In genomic region chr5:8997513-8997895, GRCm38 (mm10) we compare ENCODE assay signal across 8 mouse cellular contexts. TPM values are rescaled to one million over a fixed set of nuclear protein-coding genes. Genes with fewer than 3 reads are reported as not detected.
DNase-seq lines count a peak whose midpoint lies in the region; ATAC-seq and TF ChIP-seq lines count a peak whose summit lies in the region.

No protein-coding gene starts in this region.

- no peak; the same call in 1 of the 2 replicates for TF ChIP-seq CTCF in lung, embryonic 14.5 days (IDR thresholded peaks at IDR 0.05; ENCODE audit: low read depth)

- WGBS in lung, embryonic 14.5 days: 7% methylated on average over 8 of the region's 8 CpGs
- WGBS in forebrain, embryonic 10.5 days: 10% methylated on average over 8 of the region's 8 CpGs
- WGBS in limb, embryonic 11.5 days: 15% methylated on average over 8 of the region's 8 CpGs
- 8% methylated on average over 8 of the region's 8 CpGs for WGBS in neural tube, embryonic 14.5 days

- H3K9me3 ChIP-seq in lung, embryonic 14.5 days (ENCODE audit: low read depth, low read length): no peaks in the 10 kb centered on the region
- H3K9me3 ChIP-seq in forebrain, embryonic 10.5 days: no peaks in the 10 kb centered on the region
- H3K9me3 ChIP-seq in limb, embryonic 11.5 days (ENCODE audit: control insufficient read depth, low read length): no peaks in the 10 kb centered on the region
- no peaks in the 10 kb centered on the region for H3K9me3 ChIP-seq in neural tube, embryonic 14.5 days (ENCODE audit: control insufficient read depth, low read length)

- peaks cover 4% of the 10 kb centered on the region; the same call in 1 of the 2 replicates for H3K36me3 ChIP-seq in lung, embryonic 14.5 days (ENCODE audit: insufficient read depth)
- peaks cover 13% of the 10 kb centered on the region for H3K36me3 ChIP-seq in forebrain, embryonic 10.5 days (replicated peaks)
- H3K36me3 ChIP-seq in limb, embryonic 11.5 days (ENCODE audit: control insufficient read depth, insufficient read depth, low read length): no peaks in the 10 kb centered on the region; the same call in 1 of the 2 replicates
- H3K36me3 ChIP-seq in neural tube, embryonic 14.5 days (ENCODE audit: control insufficient read depth, insufficient read depth, low read length): no peaks in the 10 kb centered on the region

- peak overlapping the region; percentile 68 for H3K4me3 ChIP-seq in lung, embryonic 14.5 days (ENCODE audit: low read depth, low read length)
- peak overlapping the region; percentile 76 for H3K4me3 ChIP-seq in forebrain, embryonic 10.5 days
- H3K4me3 ChIP-seq in limb, embryonic 11.5 days (ENCODE audit: low read depth, low read length): peak overlapping the region; percentile 63
- H3K4me3 ChIP-seq in neural tube, embryonic 14.5 days (ENCODE audit: low read depth, low read length): peak overlapping the region; percentile 73

- no peaks in the 10 kb centered on the region for H3K27me3 ChIP-seq in lung, embryonic 14.5 days (ENCODE audit: insufficient read depth, low read length)
- H3K27me3 ChIP-seq in forebrain, embryonic 10.5 days (ENCODE audit: poor library complexity, severe bottlenecking): no peaks in the 10 kb centered on the region
- H3K27me3 ChIP-seq in limb, embryonic 11.5 days (ENCODE audit: control insufficient read depth, insufficient read depth, low read length): no peaks in the 10 kb centered on the region
- H3K27me3 ChIP-seq in neural tube, embryonic 14.5 days (ENCODE audit: control insufficient read depth, insufficient read depth, low read length): no peaks in the 10 kb centered on the region

- peak overlapping the region; percentile 79 for H3K4me2 ChIP-seq in lung, embryonic 14.5 days
- peak overlapping the region; percentile 64 for H3K4me2 ChIP-seq in limb, embryonic 11.5 days (ENCODE audit: low read depth, severe bottlenecking)
- H3K4me2 ChIP-seq in neural tube, embryonic 14.5 days (ENCODE audit: low read depth, low read length): peak overlapping the region; percentile 80

- peak; percentile 66 for DNase-seq in lung, embryonic 14.5 days
- DNase-seq in lung, postnatal 14 days: no peak
- DNase-seq in forebrain, embryonic 10.5 days (ENCODE audit: extremely low spot score, low spot score): no peak
- DNase-seq in limb, embryonic 11.5 days (ENCODE audit: low spot score): no peak
- no peak for DNase-seq in layer of hippocampus, adult 11-12 months (ENCODE audit: low spot score)
- DNase-seq in cerebellum, adult 8-10 months: no peak
- no peak for DNase-seq in gastrocnemius, adult 18-20 months (ENCODE audit: low spot score)

- no peaks in the 10 kb centered on the region for H3K4me1 ChIP-seq in lung, embryonic 14.5 days (ENCODE audit: insufficient read depth)
- peaks cover 37% of the 10 kb centered on the region for H3K4me1 ChIP-seq in forebrain, embryonic 10.5 days
- H3K4me1 ChIP-seq in limb, embryonic 11.5 days (ENCODE audit: control insufficient read depth, insufficient read depth, low read length): peaks cover 4% of the 10 kb centered on the region; the same call in 1 of the 2 replicates
- 0 out of 2 replicates have a peak, but pooled peaks cover 5% of the 10 kb centered on the region for H3K4me1 ChIP-seq in neural tube, embryonic 14.5 days (ENCODE audit: control insufficient read depth, insufficient read depth, low read length)

- ATAC-seq in lung, embryonic 14.5 days (ENCODE audit: insufficient read depth): peak; percentile 55
- 0 out of 2 replicates have a peak, but pooled peaks have one; percentile 3 for ATAC-seq in limb, embryonic 11.5 days (ENCODE audit: insufficient number of reproducible peaks, low FRiP score, low TSS enrichment, low read depth)
- ATAC-seq in neural tube, embryonic 14.5 days (ENCODE audit: low read depth): no peak; the same call in 1 of the 2 replicates

- H3K27ac ChIP-seq in lung, embryonic 14.5 days (ENCODE audit: low read depth): peak overlapping the region; percentile 86
- peak overlapping the region; percentile 95 for H3K27ac ChIP-seq in forebrain, embryonic 10.5 days
- peak overlapping the region; percentile 72 for H3K27ac ChIP-seq in limb, embryonic 11.5 days (replicated peaks; ENCODE audit: low read depth, low read length)
- peak overlapping the region; percentile 84 for H3K27ac ChIP-seq in neural tube, embryonic 14.5 days (ENCODE audit: low read depth, low read length)

- H3K9ac ChIP-seq in lung, embryonic 14.5 days: peak overlapping the region; percentile 73
- H3K9ac ChIP-seq in limb, embryonic 11.5 days (ENCODE audit: low read length): peak overlapping the region; percentile 81
- H3K9ac ChIP-seq in neural tube, embryonic 14.5 days (replicated peaks; ENCODE audit: low read depth, low read length): peak overlapping the region; percentile 77

RNA-seq across cellular contexts. Expression of gene Crot, which starts 0.4 kb away (rescaled TPM):
- 32.3 and 32.9 TPM in 2 replicates for polyA plus RNA-seq in lung, embryonic 14.5 days (2014; fragmentation: Nextera tagmentation; extraction: Ambion mirVana)
- polyA plus RNA-seq in forebrain, embryonic 10.5 days (2016; fragmentation: Nextera tagmentation; extraction: Ambion mirVana): 30.9 and 32.4 TPM in 2 replicates
- polyA plus RNA-seq in limb, embryonic 11.5 days (2014; fragmentation: Nextera tagmentation; extraction: Ambion mirVana): 46.0 and 49.0 TPM in 2 replicates
- 23.7 and 27.5 TPM in 2 replicates for polyA plus RNA-seq in neural tube, embryonic 14.5 days (2014; fragmentation: Nextera tagmentation; extraction: Ambion mirVana)
- 10 to 100 TPM; 26.6 to 26.7 TPM for total RNA-seq in gastrocnemius, adult 18-20 months (2021)
